Mouse (Mus musculus) lung, embryonic 15.5 days (tissue): ENCODE measurements around the gene Ric8b. TPM values are rescaled to one million over a fixed set of nuclear protein-coding genes. Genes with fewer than 3 reads are reported as not detected.
A peak's percentile ranks its signal among the peaks of the same experiment; 100 is the strongest.

Experiments
- ATAC-seq: fragments of 200-750 bp; cut with Nextera tagmentation; 2 replicates; pipeline ENCODE4 v1.8.0; 2017; ENCODE audit warnings: moderate number of reproducible peaks, borderline replicate concordance; ENCODE audit not compliant: low FRiP score, low TSS enrichment; ENCODE audit errors: extremely low read depth
- H3K27ac ChIP-seq: fragments of 300-500 bp; sonication (generic); 2 replicates; pipeline ENCODE4 v1.5.1; 2015; ENCODE audit warnings: moderate library complexity, mild to moderate bottlenecking, inconsistent platforms
- H3K27me3 ChIP-seq: fragments of 300-500 bp; sonication (generic); 2 replicates; pipeline ENCODE4 v1.6.1; 2015; ENCODE audit warnings: inconsistent platforms
- H3K36me3 ChIP-seq: fragments of 300-500 bp; sonication (generic); 2 replicates; pipeline ENCODE4 v1.6.1; 2015; ENCODE audit warnings: inconsistent platforms
- H3K4me1 ChIP-seq: fragments of 300-500 bp; sonication (generic); 2 replicates; pipeline ENCODE4 v1.6.1; 2015; ENCODE audit warnings: inconsistent platforms
- H3K4me2 ChIP-seq: fragments of 300-500 bp; sonication (generic); 2 replicates; pipeline ENCODE4 v1.6.1; 2015; ENCODE audit warnings: inconsistent platforms, mild to moderate bottlenecking, moderate library complexity
- H3K4me3 ChIP-seq: fragments of 300-500 bp; sonication (generic); 2 replicates; pipeline ENCODE4 v1.5.1; 2015; ENCODE audit warnings: mild to moderate bottlenecking, inconsistent platforms
- H3K9ac ChIP-seq: fragments of 300-500 bp; sonication (generic); 2 replicates; pipeline ENCODE4 v1.6.1; 2015; ENCODE audit warnings: inconsistent platforms
- H3K9me3 ChIP-seq: fragments of 300-500 bp; sonication (generic); 2 replicates; pipeline ENCODE4 v1.6.1; 2016; ENCODE audit warnings: inconsistent platforms
- WGBS: fragments of 180-500 bp; shearing (Covaris S2); methylation state at CpG from one replicate; pipeline ENCODE4 v1.1.7; 2015; 5-methylcytosine and 5-hydroxymethylcytosine counted together
- polyA plus RNA-seq: library from polyadenylated mRNA; unstranded; fragments of >200 nt; fragmentation: Nextera tagmentation; extraction: Ambion mirVana; gene quantifications from 2 replicates; pipeline ENCODE4 v1.2.1, GENCODE M21; 2015

Ric8b gene
- polyA plus RNA-seq, 1 experiment from 2014 or later = 20.9 TPM

DNA sequence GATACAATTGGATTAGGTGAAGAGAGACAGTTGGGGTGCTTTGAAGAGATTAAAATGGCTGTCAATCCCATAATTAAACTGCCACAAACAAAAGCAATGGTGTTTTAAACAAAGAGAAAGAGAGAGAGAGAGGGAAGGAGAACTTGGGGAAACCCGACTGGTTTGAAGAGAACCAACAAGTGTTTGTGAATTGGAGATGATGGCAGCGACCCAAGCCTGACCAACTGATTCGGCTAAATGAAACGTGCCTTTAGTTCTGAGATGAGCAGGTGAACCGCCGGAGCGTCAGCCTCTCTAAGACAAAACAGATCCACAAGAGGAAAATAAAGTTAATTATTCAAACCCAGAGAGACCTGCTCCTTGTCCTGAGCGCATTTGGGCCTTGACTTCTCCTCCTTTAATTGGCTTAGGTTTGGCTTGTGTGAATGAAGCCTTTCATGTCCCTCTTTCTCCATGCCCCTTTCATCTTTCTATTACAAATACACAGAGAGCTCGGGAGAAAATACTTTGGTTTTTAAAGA, 97.1 kb downstream of the Ric8b start:
- Histone ChIP-seq H3K4me1 (no peaks in the 10 kb centered on the region), H3K27ac (no peak overlapping the region), H3K9ac (no peak overlapping the region), H3K36me3 (peaks cover 28% of the 10 kb centered on the region), H3K27me3 (no peaks in the 10 kb centered on the region), H3K4me3 (no peak overlapping the region), H3K9me3 (no peaks in the 10 kb centered on the region), H3K4me2 (no peak overlapping the region)
- ATAC-seq = no peak
- 76% methylated on average over 9 of the region's 9 CpGs for WGBS

- Histone ChIP-seq H3K4me1 (no peaks in the 10 kb centered on the region), H3K9ac (no peak overlapping the region), H3K27ac (no peak overlapping the region), H3K27me3 (no peaks in the 10 kb centered on the region), H3K4me2 (no peak overlapping the region), H3K9me3 (no peaks in the 10 kb centered on the region), H3K36me3 (peaks cover 10% of the 10 kb centered on the region; the same call in 1 of the 2 replicates), H3K4me3 (no peak overlapping the region)
- 60% methylated on average over 11 of the region's 11 CpGs for WGBS
- no peak for ATAC-seq
These were observed 105.4 kb downstream of the Ric8b start for GRCm38 (mm10) chr10:85022647-85023312.

DNA sequence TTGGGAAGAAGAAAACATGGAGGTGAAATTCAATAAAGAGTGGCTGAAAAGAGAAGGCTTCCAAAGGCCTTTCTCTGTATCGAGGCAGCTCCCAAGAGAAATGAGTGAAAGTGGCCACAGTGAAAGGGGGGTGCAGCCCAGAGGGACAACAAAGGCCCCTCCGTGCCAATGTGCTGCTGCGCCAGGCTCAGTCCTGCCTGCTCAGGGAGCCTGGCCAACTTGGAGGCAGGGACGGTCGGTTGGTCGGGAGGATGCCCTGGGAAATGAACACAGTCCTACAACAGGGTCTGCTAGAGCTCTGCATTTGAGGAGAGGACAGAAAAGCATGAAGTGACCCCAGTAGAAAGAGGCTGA, 105.9 kb downstream of the Ric8b start:
- Histone ChIP-seq H3K4me2 (no peak overlapping the region), H3K36me3 (peaks cover 8% of the 10 kb centered on the region; the same call in 1 of the 2 replicates), H3K27me3 (no peaks in the 10 kb centered on the region), H3K4me3 (no peak overlapping the region), H3K9me3 (no peaks in the 10 kb centered on the region), H3K27ac (no peak overlapping the region), H3K9ac (no peak overlapping the region), H3K4me1 (no peaks in the 10 kb centered on the region)
- no peak for ATAC-seq
- 60% methylated on average over 6 of the region's 6 CpGs for WGBS

DNA sequence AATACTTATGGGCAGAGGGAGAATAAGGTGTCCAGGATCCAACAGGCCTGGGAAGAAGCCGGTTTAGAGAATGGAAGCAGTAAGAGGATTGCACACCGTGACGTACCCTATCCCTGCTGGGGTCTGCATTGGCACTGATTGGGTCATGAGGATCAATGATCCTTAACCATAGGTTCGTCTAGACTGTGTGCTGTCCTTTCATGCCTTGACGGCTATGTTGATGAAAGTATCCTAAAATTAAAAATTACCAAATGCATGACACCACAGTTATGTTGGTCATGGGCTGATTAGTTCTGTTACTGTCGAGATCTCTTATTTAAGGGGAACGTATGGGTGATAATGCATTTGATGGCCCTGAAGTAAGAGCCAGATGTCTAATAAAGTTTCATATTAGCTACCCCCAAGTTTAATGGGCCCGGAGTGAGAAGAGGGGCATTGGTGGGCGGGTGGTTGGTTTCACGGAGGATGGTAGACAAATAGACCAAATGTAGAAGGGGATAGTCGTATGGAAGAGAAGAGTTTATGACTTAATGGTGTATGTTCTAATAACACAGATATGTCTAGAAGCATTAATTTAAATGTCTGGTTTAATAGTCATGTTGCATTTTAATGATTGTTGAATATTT, 108.5 kb downstream of the Ric8b start:
- 88% methylated on average over 11 of the region's 11 CpGs for WGBS
- no peak overlapping the region for H3K9ac ChIP-seq
- no peak overlapping the region for H3K27ac ChIP-seq
- ATAC-seq = peak; percentile 88; the same call in 1 of the 2 replicates
- no peaks in the 10 kb centered on the region for H3K27me3 ChIP-seq
- H3K4me2 ChIP-seq = no peak overlapping the region
- H3K36me3 ChIP-seq = no peaks in the 10 kb centered on the region
- no peak overlapping the region for H3K4me3 ChIP-seq
- no peaks in the 10 kb centered on the region for H3K4me1 ChIP-seq
- no peaks in the 10 kb centered on the region for H3K9me3 ChIP-seq

DNA sequence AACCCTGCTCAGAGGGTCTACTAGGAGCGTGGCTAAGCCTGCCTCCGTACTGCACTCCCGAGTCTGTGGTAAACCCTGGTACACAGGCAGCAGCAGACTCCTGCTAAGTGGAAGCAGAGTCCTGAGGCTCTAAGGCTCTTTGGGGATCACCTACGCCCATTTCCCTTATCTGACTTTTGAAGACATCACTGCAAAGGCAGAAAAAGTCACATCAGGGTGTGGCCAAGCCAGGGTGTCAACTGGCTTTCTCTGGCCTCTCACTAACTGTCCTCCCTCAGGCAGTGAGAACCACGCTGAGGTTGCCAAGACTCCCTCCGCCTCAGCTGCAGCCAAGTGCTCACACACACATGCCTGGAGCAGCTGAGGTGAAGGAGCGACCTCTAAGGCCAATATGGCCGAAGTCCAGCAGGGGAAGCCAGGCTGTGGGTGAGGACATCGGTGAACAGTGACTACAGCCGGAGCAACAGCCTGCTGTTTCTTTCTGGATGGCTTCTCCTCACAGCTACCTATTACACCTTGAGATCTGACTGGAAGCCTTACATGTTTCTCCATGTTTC, 110.3 kb downstream of the Ric8b start:
- no peak overlapping the region for H3K4me3 ChIP-seq
- no peak overlapping the region for H3K9ac ChIP-seq
- no peaks in the 10 kb centered on the region for H3K9me3 ChIP-seq
- H3K27ac ChIP-seq = no peak overlapping the region
- 65% methylated on average over 10 of the region's 10 CpGs for WGBS
- no peaks in the 10 kb centered on the region for H3K27me3 ChIP-seq
- no peaks in the 10 kb centered on the region for H3K4me1 ChIP-seq
- no peak overlapping the region for H3K4me2 ChIP-seq
- no peak for ATAC-seq
- H3K36me3 ChIP-seq = no peaks in the 10 kb centered on the region

DNA sequence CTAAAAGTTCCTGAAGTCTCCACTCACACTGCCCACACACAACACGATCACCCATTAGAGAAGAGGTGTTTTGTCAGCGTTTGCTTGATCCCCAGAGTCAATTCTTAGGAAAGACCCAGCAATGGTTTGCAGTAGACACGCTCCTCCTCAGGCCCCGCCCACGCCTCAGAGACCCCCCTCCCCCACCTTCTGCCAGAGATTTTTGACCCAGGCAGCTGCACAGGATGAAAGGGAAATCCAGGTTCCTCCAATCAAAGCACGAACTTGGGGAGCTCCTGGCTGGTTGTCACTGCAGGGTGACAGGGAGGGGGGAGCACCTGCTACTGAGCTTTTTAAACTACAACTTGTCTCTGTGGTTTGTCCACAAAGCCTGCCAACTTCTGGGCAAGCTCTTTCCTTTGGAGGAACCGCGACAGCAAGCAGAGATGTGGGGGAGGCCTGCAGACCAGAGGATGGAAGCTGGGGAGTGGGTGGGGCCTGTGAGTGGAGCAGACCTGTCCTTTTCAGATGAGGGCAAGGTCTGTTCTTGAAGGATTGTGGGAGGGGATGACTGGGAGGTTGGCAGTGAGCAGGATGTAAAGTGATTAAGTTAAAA, 117.8 kb downstream of the Ric8b start:
- no peak for ATAC-seq
- Histone ChIP-seq H3K4me1 (no peaks in the 10 kb centered on the region), H3K9ac (no peak overlapping the region), H3K27ac (no peak overlapping the region), H3K4me3 (no peak overlapping the region), H3K9me3 (no peaks in the 10 kb centered on the region), H3K27me3 (no peaks in the 10 kb centered on the region), H3K36me3 (no peaks in the 10 kb centered on the region), H3K4me2 (no peak overlapping the region)
- 21% methylated on average over 8 of the region's 8 CpGs for WGBS

DNA sequence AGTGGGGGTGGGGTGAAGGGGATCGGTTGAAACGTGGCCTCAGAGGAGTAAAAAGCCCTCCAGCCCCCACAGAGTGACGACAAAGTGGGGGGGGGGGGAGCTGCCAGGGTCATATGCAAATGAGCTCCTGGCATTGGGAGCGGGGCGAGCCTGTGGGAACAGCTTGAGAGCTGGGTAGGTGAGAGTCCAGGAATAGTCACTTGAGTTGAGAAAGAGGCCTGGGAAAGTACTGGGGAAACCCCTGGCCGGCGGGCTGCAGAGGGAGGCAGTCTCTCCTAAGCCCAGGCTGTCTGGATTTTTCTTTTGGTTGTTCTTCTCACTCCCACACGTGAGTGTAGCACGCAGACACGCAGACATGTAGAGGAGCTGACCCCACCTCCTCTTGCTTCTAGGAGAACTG, 120.7 kb downstream of the Ric8b start:
- H3K9me3 ChIP-seq = no peaks in the 10 kb centered on the region
- H3K4me1 ChIP-seq = no peaks in the 10 kb centered on the region
- no peak for ATAC-seq
- no peak overlapping the region for H3K9ac ChIP-seq
- no peak overlapping the region for H3K27ac ChIP-seq
- H3K36me3 ChIP-seq = no peaks in the 10 kb centered on the region
- 64% methylated on average over 10 of the region's 10 CpGs for WGBS
- no peaks in the 10 kb centered on the region for H3K27me3 ChIP-seq
- H3K4me3 ChIP-seq = no peak overlapping the region
- H3K4me2 ChIP-seq = no peak overlapping the region

GRCm38 (mm10) chr10:85038852-85039251, 121.4 kb downstream of the Ric8b start:
- H3K9me3 ChIP-seq = no peaks in the 10 kb centered on the region
- H3K27me3 ChIP-seq = no peaks in the 10 kb centered on the region
- no peaks in the 10 kb centered on the region for H3K4me1 ChIP-seq
- no peak overlapping the region for H3K4me3 ChIP-seq
- no peak overlapping the region for H3K27ac ChIP-seq
- no peak overlapping the region for H3K9ac ChIP-seq
- ATAC-seq = no peak
- no peaks in the 10 kb centered on the region for H3K36me3 ChIP-seq
- H3K4me2 ChIP-seq = no peak overlapping the region
- 83% methylated on average over 5 of the region's 5 CpGs for WGBS

GRCm38 (mm10) chr10:85044191-85044711, 126.8 kb downstream of the Ric8b start:
- Histone ChIP-seq H3K9me3 (no peaks in the 10 kb centered on the region), H3K27me3 (no peaks in the 10 kb centered on the region), H3K36me3 (no peaks in the 10 kb centered on the region), H3K4me3 (peak overlapping the region; percentile 21), H3K27ac (no peak overlapping the region), H3K4me1 (peaks cover 6% of the 10 kb centered on the region; the same call in 1 of the 2 replicates), H3K4me2 (peak overlapping the region; percentile 54), H3K9ac (no peak overlapping the region)
- 27% methylated on average over 17 of the region's 17 CpGs for WGBS
- no peak for ATAC-seq

- Histone ChIP-seq H3K27ac (no peak overlapping the region), H3K9me3 (no peaks in the 10 kb centered on the region), H3K4me1 (peaks cover 6% of the 10 kb centered on the region; the same call in 1 of the 2 replicates), H3K9ac (no peak overlapping the region), H3K4me2 (peak overlapping the region; percentile 54), H3K27me3 (no peaks in the 10 kb centered on the region), H3K36me3 (no peaks in the 10 kb centered on the region), H3K4me3 (peak overlapping the region; percentile 21)
- 11% methylated on average over 24 of the region's 24 CpGs for WGBS
- no peak; the same call in 1 of the 2 replicates for ATAC-seq
These were observed 127.6 kb downstream of the Ric8b start for GRCm38 (mm10) chr10:85044732-85045720.

DNA sequence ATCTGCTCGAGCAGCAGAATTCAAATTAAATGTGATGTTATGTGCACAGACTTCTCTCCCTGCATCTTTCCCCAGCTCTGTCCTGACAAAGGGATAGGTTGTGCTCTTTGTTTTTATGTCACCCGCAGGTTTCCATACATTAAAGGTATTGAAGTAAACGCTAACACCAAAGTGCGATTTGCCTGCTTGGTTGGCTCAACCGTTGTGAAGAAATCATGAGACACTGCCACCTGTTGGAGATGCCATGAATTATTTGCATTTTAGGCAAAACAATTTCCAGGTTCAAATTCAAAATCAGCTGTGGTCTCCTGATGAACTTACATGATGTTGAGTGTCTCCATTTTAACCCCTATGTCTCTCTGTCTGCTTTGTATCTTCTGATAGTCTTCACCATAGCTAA, 129.2 kb downstream of the Ric8b start:
- WGBS = 31% methylated on average over 5 of the region's 5 CpGs
- Histone ChIP-seq H3K36me3 (no peaks in the 10 kb centered on the region), H3K27me3 (no peaks in the 10 kb centered on the region), H3K4me2 (no peak overlapping the region), H3K27ac (no peak overlapping the region), H3K4me1 (peaks cover 6% of the 10 kb centered on the region; the same call in 1 of the 2 replicates), H3K9ac (no peak overlapping the region), H3K9me3 (no peaks in the 10 kb centered on the region), H3K4me3 (no peak overlapping the region)
- ATAC-seq = no peak
